Mouse (Mus musculus) myocyte (in vitro differentiated cells): ENCODE measurements around the gene Gm45233.

ENCODE experiments used
- CEBPB ChIP-seq: IDR thresholded peaks from 2 replicates; pipeline ENCODE4 v1.6.1; 2011; ENCODE audit warnings: mild to moderate bottlenecking, moderate library complexity; ENCODE audit not compliant: poor library complexity, insufficient read depth, severe bottlenecking
- E2F4 ChIP-seq: IDR thresholded peaks from one replicate; pipeline ENCODE4 v1.6.1; 2011; ENCODE audit warnings: mild to moderate bottlenecking, control low read depth, moderate library complexity; ENCODE audit not compliant: insufficient read depth
- POLR2A ChIP-seq: IDR thresholded peaks from one replicate; pipeline ENCODE4 v1.6.1; 2011; ENCODE audit warnings: low read depth, mild to moderate bottlenecking, control low read depth, moderate library complexity; ENCODE audit not compliant: insufficient read length
- REST ChIP-seq: IDR thresholded peaks from one replicate; pipeline ENCODE4 v1.6.1; 2011; ENCODE audit warnings: mild to moderate bottlenecking, control low read depth, moderate library complexity; ENCODE audit not compliant: insufficient read depth, insufficient read length
- USF1 ChIP-seq: IDR thresholded peaks from one replicate; pipeline ENCODE4 v1.6.1; 2011; ENCODE audit warnings: low read depth, mild to moderate bottlenecking, control low read depth, moderate library complexity

DNA sequence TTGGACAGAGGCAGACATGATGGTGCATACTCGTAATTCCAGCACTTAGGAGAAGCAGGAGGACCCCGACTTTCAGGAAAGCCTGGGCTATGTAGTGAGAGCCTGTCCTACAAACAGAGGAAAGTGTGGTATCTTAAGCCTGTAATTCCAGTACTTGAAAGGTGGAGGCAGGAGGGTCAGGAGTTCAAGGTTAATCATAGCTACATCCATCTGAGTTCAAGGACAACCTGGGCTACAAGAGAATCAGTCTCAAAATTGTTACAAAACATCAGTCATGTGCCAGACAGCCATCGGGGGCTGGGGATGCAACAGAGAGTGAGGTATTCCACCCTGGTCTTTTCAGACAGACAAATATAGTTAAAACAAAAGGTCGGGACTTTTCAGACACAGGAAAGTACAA lies 11.0 kb upstream of the Gm45233 start:
- no peak for TF ChIP-seq POLR2A
- TF ChIP-seq E2F4, result no peak
- TF ChIP-seq USF1, result no peak
- TF ChIP-seq REST, result no peak
- no peak for TF ChIP-seq CEBPB
